Mouse (Mus musculus) Muller cell, postnatal 12 days (primary cell): ENCODE results near the gene H2afy.

Source experiments
- DNase-seq: peaks from one replicate; pipeline ENCODE4 v3.0.0-alpha.2; 2015; ENCODE audit errors: inconsistent ontology term

Gene H2afy

DNA sequence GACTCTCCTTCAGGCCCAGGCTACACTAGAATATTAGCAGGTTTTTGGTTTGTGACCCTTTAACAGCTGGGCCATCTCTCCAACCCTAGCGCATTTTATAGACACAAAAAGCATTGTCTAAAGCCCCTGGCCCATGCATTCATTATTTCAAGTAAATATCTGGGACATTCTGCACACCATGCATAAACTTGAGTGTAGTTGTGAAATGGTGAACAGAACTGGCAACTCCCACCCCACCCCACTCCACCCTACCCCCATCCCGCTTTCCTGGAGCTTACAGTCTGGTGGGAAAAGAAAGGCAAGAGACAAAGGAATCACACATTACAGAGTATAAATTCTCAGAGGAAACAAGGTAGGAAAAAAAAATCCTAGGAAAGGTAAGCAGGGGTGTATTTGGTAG, at the start of gene H2afy:
Gene H2afy, minus strand, starts transcription at position 162 of the 400 bp plus-strand sequence.
- DNase-seq, result no peak

DNA sequence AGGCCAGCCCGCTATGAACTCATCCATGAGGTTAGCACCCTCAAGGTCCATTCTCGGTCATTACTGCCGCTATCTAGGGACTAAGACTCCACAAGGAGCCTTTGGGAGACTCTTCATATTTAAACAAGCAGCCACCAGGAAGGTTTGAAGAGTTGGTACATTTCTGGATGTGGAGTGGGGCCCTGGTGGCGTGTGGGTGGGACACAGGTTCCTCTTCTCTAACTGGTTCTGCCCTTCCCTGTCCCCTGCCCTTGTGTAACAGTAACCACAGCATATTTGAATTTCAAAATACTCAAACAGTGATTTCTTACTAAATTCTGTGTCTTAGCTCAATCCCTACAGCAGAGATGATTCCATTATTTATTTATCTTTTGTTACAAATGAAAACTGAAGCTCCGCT, 47.5 kb upstream of the H2afy start:
- no peak for DNase-seq

DNA sequence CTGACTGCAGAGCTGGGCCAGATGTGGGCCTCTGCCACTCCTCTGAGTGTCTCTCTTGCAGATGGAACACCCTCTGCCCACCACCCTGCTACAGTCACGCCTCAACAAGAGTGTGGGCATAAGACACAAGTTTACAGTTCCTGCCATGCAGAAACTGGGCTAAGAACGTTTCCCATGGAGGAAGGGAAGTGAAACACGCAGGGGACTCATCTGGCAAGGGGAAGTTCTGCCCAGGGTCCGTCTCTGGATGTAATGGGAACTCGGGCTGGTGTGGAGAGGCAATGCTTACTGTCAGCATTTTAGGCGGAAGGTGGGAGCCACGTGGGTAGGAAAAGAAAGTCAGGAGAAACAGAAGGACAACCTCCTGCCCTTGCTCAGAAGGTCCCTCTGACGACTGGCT, 45.3 kb upstream of the H2afy start:
- no peak for DNase-seq

DNA sequence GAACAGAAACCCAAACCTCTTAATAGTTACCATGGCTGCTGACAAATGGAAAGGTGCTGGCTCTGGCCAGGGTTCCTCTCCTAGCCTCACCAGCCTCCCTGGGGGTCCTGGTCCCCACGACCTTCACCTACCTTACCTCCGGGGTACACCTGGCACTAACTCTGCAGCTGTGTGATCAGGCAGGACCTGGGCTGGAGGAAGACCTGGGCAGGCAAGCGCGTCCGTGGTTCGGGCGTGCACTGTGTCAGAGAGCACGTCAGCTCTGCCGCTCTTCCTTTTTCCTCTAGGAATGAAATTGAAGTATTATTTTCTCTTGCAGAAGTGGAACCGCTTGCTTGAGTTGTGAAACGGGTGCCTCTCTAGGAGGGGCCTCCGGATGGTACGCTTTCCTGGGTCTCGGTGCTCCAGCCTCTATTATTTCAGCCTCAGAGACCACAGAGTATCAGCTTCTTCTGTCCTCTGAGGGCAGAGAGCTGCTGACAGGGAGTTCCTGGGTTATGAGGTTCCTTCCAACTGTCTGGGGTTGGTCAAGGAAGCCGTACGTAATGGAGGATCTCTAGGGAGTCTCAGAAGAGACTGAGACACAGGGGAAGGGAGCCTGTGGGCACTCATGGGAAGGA, 42.4 kb upstream of the H2afy start, which contains the start of gene Tifab:
Gene Tifab, minus strand, starts transcription at position 470 of the 620 bp plus-strand sequence.
- DNase-seq, result no peak

DNA sequence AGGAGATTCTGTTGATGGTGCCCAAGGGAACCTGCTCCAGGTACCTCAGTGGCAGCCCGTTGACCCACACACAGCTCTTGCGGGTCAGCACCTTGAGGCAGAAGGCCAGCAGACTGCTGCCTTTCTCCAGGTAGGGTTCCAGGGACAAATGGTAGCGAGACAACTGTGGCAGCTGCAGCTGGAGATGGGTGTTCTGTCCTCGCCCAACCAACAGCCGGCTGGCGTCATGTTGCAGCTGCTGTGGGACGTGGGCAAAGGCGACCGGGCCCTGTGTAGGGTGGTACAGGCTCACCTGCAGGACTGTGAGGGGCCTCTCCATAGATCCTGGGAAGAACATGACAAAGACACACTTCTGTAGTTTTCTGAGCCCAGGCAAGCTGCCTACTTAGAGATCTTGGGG, 40.1 kb upstream of the H2afy start:
- no peak for DNase-seq

DNA sequence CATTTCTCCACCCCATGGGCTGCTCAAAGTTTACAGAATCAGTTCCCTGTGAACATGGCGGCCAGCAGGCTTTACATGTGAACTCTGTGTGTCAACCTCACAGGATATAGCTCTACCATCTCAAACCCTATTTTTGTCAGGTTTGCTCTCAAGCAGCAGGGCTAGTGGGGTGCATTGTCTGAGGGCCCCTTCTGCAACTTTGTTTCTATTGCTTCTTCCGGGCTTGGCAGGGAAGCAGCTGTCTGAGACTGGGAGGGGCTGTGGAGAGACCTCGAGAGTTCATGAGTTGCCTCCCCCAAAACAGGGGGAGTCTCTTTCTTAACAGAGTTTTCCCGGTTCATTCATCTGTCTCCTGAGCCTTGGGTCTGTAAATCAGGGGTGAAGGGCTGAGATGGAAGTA, 39.7 kb upstream of the H2afy start:
- DNase-seq, result no peak

DNA sequence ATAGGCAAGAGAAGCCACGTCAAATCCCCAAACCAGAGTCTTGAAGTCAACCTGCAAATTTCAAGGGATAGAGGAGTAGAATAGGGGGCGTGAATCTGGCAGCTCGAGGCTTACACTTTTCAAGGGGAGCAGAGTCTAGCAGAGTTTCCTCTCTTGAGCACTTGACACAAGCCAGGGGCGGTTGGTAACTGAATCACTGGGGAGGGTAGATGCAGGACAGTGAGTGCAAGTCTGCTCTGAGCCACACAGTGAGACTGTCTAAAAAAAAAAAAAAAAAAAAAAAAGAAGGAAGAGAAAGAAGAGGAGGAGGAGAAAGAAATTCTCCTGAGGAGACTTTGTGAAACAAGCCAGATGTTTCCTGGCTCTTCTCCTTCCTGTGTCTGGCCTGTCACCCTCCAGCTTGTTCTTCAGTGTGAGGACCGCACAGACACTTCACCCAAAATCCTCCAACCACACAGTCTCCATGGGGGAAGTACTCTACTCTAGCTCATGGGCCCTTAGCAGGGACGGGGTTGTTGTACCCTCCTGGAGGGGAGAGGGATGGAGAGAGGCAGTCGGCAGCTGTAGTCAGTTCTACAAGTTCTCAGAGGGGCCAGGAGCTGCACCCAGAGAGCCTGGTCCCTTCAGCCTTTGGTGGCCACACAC, 36.9 kb upstream of the H2afy start:
- no peak for DNase-seq

DNA sequence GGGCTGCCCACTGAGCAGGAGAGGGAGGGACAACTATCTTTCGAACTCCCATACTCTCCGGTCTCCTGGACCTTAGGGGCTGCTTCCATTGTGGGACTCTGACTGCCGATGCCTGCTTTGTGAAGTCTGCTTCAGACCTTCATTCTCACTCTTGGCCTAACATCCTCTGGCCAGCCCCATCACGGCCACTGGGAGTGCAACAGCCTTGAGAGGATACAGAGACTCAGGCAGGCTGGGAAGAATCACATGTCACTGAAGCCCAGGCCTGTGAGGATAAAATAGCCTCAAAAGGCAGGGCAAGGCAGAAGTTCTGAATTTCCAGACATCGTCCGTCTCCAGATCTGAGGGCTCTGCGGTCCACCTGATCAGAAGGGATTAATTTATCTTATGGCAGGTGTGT, 35.9 kb upstream of the H2afy start:
- DNase-seq, result no peak

DNA sequence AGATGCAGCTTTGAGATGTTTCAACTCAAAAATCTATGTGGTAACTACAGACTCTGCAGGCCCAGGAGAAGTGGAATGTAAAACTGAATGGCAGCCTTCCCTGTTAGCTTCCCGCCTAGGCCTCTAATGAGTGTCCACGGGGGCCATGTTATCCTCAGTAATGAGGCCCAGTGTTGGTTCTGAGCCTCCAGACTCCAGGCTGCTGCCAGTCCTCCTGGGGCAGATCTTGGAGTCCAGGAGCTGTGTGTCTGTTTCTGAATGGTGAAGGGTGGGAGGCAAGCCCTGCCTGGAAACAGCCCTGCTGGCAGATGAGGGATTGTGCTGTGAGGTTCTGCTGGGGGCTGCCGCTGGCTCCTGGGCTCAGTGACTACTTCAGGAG, 32.2 kb upstream of the H2afy start:
- no peak for DNase-seq

DNA sequence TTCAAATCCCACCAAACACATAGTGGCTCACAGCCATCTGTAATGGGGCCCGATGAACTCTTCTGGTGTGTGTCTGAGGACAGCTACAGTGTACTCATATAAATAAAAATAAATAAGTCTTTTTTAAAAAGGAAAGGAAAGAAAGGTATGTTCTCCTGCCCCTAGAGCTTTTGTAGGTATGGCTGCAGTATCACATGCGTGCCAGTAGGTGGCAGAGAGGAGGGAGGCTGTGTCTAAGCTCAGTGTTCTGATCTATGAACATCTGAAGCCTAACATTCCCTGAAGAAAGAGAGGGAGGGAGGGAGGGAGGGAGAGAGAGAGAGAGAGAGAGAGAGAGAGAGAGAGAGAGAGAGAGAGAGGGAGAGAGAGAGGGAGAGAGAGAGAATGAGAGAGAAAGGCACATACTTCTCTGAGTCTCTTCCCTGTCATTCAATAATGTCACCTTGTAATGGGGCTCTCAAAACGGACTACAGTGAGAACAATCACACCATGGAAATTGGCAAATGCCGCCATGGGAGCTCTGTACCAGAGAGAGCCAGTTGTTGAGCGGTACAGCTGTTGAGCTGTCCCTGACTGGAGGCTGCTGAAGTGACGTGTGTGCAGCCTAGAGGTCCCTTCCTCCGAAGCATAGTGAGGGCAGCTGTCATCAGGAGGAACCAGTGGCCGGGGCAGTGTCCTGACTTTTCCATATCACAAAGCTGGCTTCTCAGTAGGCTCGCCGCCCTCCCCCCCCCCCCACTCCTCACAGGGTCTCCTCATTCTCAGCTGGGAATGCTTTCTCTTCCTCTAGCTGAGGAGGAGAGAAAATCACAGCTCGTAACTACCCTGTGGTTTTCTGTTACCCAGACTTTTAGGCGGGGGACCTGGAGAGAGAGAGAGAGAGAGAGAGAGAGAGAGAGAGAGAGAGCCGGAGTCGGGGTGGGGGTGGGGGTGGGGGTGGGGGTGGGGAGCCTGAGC, 31.6 kb upstream of the H2afy start:
- no peak for DNase-seq

DNA sequence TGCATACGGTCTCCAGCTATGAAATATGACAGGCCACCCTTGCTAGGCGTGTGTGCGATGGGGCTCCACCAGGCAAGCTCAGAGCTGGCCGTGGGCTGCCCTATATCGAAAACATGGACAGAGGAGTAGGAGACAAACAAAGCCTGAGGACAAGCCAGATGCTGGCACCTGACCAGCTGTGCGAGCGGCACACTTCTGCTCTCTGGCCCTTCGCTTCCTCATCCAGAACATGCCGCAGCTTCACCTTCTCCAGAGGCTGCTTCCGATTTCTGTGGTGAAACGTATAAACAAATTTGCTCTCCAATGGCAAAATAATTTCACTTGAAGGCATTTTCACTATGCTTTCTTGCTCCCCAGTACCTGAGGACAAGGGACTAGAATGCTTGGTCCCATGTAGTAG, 29.4 kb upstream of the H2afy start:
- DNase-seq, result no peak

DNA sequence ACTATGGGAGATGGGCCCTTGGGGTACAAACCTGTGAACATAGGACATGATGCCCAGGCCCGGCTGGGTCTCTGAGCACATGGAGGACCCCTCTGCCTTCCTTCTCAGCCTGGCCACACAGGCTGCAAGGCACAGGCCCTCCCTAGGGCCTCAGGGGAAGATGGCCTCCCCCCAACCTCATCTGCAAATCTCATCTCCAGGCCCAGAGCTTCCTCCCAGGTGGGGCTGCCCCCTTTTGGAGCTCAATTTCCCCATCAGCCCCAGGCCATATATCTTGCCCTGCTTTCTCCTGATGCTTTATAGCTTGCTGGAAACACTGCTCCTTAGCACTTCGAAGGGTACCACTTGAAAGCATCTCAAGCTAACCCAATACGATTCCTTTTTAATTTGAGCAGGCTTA, 28.2 kb upstream of the H2afy start:
- no peak for DNase-seq

DNA sequence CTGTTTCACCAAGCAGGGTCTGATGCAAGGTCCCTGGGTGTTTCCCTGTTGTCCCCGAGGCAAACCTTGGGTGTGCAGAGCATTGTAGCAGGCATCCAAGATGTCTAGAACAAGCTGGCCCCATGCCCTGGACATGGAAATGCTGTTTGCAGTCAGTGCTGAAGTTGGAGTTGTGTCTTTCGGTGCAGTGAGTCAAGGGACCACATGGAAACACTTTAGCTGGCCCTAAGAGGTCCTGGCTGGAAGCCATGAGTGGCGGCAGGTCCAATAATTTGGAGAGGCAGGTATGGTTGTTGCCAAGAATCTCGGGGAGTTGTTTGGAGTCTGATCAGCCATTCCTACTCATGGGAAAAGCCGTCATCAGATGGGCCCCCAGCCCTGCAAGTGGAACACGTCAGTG, 27.6 kb upstream of the H2afy start:
- no peak for DNase-seq

DNA sequence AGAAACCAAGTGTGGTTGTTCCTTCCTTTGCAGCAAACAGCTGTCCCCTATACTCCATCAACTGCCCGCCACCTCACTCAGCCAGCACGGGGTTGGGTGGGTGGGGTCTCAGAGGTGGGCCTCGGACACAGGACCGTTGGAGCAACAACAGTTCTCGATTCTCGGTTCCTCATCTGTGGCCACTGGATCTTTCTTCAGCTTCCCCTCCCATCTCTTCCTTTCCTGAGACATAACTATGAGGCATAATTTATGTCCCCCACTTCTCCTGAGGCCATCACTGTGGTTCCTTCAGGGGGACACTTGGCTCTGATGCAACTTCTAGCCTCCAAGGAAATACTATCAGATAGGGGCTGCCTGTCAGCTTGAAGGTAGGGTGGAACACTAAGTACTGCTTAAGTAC, 26.7 kb upstream of the H2afy start:
- DNase-seq, result no peak

DNA sequence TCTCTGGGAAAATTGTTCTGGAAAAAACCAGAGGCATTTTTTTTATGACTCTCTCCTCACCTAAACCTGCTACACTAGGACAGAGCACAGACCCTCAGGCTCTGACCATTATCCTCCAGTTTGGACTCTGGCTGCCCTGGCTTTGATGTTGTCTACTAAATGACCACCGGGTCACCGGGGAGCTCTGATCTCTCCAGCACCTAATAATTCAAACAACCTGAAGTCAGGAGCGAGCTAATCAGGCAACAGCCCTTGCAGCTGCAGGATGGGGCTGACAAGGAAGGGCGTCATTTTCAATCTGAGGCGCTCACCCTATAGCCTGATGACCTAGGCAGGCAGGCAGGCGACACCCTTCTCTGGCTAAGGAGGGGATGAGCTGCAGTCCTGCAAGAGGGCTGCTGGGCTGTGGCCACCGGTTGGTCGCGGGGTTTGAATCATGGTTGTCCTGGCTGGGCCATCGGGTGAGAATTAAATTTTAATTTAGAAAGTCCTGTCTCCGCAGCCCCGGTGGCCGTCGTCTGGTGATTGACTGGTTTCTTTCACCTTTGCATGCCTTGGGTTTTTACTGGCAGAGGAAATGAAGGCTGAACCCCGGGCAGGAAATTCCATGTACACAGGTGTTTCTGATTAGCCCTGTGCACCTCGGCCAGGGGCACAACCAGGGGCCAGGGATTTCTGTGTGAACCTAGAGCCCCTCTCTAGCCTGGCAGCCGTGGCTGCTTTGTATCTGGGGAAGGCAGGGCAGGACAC, 23.6 kb upstream of the H2afy start:
- DNase-seq, result no peak

DNA sequence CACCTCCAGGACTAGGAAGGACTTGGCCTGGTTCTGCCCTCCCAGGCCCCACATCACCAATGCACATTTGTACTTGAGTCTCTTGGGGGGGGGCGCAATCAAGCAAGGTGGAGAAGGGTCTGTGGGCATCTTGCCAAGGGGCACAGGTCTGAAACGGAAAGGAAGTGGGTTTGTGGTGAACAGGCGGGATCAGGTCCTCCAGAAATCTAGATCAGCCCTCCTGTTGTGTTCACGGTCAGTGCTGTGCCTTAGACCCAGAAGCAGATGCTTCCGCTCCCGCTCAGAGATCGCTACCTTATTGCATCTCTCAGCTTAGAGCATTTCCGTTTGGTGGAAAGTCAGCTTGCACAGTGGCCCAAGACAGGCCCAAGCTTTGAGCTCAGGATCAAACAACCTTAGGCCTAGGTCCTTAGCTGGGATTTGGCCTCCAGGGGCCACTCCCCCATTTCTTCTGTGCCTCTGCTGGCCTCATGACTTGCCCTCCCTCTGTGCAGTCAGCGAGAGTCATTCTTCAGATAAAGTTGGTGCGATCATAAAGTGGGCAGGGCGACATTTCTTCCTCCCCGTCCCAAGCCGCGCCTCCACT, 22.9 kb upstream of the H2afy start:
- DNase-seq, result no peak

DNA sequence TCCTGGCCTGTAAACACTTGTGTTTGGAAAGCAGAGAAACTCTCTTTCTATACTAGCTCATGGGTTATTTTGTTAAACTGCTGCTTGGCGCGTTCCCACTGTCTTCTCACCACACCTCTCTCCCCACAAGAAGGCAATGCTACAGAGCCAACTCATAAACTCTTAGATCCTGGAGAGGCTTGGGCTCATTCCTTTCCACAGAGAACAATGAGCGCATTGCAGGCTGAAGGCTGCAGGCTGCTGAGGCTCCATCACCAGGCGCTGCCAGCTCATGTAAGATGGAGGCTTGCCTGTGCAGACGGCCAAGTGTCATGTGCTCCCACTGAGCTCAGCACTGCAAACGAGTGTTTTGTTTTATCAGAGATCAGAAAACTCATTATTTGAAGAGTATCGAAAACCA, 19.5 kb upstream of the H2afy start:
- DNase-seq, result no peak

DNA sequence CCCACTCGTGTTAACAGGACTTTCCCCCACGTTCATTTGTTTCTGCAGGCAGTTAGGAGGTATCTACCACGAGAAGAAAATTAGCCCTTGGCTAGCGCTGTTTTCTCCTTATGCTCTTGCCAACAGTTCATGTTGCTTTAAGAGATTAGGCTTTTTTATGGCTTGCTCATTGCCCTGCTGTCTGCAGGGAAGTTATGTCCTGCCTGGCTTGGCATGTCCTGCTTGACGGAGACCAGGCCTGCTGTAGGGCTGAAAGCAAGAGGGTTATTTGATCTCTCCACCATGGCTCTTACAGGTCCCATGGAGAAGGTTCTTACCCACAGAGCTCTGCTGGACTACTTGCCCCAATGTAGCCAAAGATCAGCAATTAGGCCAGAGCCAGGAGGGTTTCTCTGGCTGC, 18.9 kb upstream of the H2afy start:
- no peak for DNase-seq

DNA sequence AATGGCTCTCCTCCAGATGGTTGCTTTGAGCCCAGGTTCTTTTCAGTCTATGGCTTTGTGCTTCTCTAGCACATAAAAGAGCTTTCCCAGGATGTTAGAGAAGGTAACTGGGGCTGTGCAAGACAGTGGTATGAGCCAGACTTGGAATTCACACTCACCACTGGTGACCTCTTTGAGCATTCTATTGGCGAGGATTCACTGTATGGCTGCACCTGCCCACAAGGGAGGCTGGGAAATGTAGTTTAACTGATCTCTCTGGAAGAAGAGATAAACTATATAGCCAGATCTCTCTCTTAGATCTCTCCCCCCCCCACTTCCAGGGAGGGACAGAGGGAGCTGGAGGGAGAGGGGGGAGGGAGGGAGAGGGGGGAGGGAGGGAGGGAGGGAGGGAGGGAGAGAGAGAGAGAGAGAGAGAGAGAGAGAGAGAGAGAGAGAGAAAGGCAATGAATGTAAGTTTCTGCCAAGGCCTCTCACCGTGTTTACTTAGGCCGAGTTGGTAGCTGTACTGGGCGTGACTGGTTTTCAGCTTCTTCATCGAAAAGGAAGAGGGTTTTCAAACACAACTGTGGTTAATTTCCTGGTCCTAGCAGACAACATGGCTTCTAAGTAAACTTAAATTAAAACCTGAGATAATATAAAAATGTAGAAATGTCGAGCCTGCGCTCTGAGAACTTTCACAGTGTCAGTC, 16.8 kb upstream of the H2afy start:
- no peak for DNase-seq

DNA sequence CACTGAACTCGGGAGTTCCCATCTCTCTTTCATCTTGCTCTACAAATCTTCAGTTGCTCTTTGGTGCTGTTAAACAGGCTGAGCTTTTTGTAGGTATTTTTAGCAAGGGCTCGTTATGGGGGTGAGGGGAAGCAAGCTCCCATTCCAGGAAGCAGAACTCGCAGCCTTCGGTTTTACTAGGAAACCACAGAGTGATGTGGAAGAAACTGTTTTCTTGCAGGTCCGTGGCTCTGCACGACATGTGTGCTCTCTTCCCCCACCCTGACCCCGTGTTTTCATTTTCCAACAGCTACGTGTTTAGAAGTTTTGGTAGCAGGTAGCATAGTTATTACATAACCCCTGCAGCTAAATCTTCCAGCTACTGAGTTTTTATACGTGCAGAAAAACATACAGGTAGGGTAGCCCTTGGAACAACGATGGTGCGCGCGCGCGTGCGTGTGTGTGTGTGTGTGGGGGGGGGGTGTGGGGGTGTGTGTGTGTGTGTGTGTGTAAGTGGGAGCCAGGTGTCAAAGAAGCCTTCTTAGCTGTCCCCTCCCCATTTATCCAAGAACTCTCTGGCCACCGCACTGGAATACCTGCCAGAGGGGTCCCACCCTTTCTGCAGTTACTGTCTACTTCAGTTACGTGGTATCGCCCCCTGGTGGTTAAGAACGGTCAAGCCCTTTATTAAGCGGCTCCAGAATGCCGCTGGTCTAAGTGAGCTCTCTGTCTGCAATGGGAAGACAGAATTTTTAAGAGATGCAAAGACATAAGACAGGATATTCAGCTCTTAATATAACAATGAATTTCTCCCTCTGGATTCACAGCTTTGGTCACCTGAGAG, 15.5 kb upstream of the H2afy start:
- DNase-seq, result peak; percentile 48
